Mouse (Mus musculus): Measurements from ENCODE around the gene Duox1.

The Duox1 gene

DNA sequence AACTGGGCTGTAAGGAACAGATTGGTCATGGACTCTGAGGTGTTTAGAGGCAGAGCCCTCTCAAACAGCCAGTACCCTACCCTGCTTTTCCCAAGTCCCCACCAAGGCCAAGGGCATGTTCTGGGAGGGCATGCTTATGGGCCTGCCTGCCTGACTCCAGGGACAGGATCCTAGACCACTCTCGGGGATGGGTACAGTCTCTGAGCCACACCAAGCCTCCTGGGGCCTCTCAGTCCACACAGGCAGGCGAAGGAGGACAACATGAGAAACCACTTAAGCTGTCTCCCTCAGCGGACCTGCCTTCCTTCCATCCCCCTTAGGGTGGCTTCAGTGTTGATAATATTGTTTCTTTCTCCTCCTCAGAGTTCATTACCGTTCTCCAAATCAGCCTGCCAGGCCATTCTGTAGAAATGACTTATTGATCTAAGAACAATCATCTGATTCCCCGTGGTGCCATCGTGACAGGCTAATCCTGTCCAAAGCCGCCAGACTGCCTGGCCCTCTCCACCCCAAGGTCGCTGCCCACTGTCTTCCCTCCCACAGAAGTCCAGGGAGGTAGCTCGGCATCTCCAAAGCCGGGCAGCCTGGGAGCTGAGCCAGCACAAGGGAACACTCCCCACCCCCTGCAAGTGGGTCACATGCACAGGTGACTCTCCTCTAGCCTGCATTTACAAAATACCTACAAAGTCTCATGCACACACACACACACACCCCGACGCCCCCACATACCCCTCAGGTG lies 38.9 kb downstream of the Duox1 start:
- DNase-seq (ENCODE audit: low spot score in 2 of 2), result no peak

GRCm38 (mm10) chr2:122355389-122355788 lies 39.9 kb downstream of the Duox1 start:
- DNase-seq (ENCODE audit: low spot score in 2 of 2), result no peak

- DNase-seq (ENCODE audit: low spot score in 2 of 2), result no peak
Observed at GRCm38 (mm10) chr2:122356187-122356586, 40.7 kb downstream of the Duox1 start.

GRCm38 (mm10) chr2:122360310-122360709 lies 44.8 kb downstream of the Duox1 start:
- DNase-seq (ENCODE audit: low spot score in 2 of 2), result no peak

DNA sequence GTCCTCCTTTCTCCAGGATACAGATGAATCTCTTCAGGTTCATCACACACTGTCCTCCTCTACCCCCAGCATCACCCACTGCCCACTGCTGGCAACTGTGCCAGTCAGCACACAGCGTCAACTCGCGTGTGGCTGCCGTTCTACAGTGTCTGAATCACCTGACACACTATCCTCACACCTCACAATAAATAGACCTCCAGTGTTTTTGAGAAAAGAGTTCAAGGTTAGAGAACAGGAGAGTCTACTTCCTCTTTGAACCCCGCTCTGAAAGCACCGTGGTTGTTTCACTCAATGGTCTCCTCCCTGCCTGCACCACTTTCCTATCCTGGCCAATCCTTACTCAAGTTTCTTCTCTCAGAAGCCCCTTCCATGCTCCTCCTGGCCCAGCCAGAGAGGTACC lies 45.7 kb downstream of the Duox1 start:
- no peak for DNase-seq (ENCODE audit: low spot score in 2 of 2)

- DNase-seq (ENCODE audit: low spot score in 2 of 2), result no peak
Observed at GRCm38 (mm10) chr2:122361868-122362621, 46.6 kb downstream of the Duox1 start.

GRCm38 (mm10) chr2:122362622-122363523 lies 47.4 kb downstream of the Duox1 start:
- no peak for DNase-seq (ENCODE audit: low spot score in 2 of 2)

DNA sequence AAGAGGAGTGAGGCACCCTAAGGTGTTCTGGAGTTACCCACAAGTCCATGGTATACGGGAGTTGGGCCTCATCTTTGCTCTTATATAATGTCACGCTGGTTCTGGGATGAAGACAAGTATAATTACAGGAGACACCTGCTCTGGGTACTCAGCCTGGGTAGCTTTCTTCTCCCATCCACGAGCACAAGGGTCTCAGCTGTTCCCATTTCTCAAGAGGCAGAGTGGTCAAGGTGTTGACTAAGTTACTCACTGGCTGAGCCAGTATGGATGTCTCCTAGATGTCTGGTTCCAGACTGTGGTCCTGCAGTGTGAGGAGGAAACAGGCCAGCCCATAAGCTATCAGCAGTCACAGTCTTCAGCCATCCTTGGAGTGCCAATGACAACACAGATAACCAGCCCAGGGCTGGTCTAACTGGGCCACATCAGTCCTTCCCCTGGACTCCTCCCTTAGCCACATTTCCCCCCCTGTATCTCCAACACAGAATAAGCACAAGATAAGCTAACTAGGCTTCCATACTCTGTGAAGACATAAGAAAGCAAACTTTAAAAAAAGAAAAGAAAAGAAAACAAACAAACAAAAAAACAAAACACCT lies 49.0 kb downstream of the Duox1 start:
- DNase-seq (ENCODE audit: low spot score in 2 of 2), result no peak

GRCm38 (mm10) chr2:122365244-122365866 lies 49.9 kb downstream of the Duox1 start:
- DNase-seq (ENCODE audit: low spot score in 2 of 2), result no peak

- DNase-seq (ENCODE audit: low spot score in 2 of 2), result no peak
Observed at GRCm38 (mm10) chr2:122366039-122366438, 50.6 kb downstream of the Duox1 start.

DNA sequence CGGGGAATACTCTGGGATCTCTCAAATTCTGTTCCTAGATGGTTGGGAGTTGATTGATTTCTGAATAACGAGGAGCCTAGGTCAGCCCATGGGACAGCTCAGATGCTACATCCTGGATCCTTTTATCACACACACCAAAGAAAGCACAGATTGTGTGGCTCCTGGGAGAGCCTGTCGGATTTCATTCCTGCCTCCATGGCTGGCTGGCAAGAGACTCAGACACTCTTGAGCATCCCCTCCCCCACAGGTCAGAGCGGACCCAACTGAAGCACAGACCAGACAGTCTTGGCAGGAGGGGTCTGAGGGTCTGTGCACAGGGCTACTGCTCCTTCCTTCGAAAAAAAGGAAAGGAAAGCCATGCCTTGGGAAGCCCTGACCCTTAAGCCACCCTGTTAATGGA lies 51.2 kb downstream of the Duox1 start:
- no peak for DNase-seq (ENCODE audit: low spot score in 2 of 2)

DNA sequence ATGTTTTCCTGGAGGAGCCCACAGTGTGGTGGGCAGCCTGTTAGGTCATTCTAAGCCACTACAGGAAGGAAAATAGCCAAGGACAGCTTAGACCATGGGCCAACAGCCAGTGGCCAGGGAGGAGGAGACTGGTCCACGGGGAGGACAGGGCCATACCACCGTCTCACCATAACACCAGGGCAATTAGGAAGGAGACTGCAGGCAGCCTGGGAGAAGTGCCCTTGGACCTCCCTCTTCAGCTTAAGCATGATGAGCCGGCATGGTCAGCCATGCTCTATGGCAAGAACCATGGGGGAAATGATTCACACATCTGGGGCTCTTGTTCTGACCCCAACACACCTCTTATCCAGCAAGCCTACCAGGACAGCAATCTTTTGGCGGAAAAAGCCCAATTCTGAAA lies 51.7 kb downstream of the Duox1 start:
- DNase-seq (ENCODE audit: low spot score in 2 of 2), result no peak

- no peak for DNase-seq (ENCODE audit: low spot score in 2 of 2)
Observed at GRCm38 (mm10) chr2:122367701-122368080, 52.2 kb downstream of the Duox1 start.

DNA sequence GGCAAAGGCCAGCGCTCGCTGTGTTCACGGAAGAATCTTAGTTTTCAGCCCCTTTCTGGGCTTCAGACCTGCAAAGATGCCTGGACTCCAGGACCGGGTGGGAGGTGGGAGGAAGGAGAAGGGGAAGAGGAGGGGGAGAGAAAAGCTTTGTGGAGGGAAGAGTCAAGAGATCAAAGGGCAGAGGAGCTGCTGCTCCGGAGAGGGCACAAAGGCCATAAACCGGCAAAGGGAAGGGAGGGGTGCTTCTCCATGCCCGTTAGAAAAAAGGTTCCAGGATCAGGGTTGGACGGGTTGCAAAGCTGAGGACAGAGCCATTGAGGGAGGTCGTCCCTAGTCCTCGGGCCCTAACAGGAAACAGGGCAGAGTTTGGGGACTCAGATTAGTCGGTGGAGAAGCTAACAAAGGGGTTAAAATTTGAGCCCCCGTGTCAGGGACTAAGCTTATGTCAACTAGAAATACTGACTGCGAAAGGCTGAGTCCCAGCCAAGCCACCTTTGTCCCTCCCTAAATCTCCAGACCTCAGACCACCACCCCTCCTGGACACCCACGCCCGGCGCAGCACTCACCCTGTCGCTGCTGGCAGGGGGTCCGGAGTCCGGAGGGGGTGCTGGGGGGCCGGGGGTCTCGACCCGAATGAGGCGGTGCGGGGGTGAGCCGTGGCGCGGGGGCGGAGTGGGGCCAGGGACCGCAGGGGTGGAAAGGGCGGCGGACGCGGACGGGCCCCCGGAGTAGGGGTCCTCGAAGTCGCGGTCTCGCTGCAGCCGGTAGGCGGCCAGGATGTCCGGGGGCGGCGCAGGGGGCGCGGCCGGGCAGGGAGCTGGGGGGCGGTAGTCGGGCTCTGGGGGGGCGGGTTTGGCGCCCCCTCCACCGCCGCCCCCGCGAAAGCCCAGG lies 52.9 kb downstream of the Duox1 start:
- DNase-seq (ENCODE audit: low spot score in 2 of 2), result no peak

- peak; percentile 78 to 83 for DNase-seq (ENCODE audit: low spot score in 2 of 2)
Observed at GRCm38 (mm10) chr2:122368995-122369739, 53.7 kb downstream of the Duox1 start, which contains the start of gene Shf. Shf (minus strand) TSS chr2:122369162.

GRCm38 (mm10) chr2:122370101-122370750 lies 54.8 kb downstream of the Duox1 start:
- no peak for DNase-seq (ENCODE audit: low spot score in 2 of 2)

- no peak for DNase-seq (ENCODE audit: low spot score in 2 of 2)
Observed at GRCm38 (mm10) chr2:122372067-122372466, 56.6 kb downstream of the Duox1 start.

DNA sequence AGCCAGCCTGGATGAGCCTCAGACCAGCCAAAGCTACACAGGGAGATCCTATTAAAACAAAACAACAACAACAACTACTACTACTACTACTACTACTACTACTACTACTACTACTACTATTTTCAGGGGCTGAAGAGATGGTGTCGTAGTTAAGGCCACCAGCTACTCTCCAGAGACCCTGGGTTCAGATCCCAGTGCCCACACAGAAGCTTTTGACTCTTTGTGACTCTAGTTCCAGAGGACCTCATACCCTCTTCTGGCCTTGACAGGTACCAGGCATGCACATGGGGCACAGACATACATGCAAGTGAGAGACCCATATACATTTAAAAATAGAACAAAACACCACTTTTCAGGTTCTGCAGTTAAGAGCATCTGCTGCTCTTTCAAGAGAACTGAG lies 57.1 kb downstream of the Duox1 start:
- DNase-seq (ENCODE audit: low spot score in 2 of 2), result no peak

GRCm38 (mm10) chr2:122374012-122374411 lies 58.5 kb downstream of the Duox1 start:
- no peak for DNase-seq (ENCODE audit: low spot score in 2 of 2)

All from frontal cortex, postnatal 36 days (tissue).